Mouse (Mus musculus): ENCODE data around the gene 4931422A03Rik.

DNA sequence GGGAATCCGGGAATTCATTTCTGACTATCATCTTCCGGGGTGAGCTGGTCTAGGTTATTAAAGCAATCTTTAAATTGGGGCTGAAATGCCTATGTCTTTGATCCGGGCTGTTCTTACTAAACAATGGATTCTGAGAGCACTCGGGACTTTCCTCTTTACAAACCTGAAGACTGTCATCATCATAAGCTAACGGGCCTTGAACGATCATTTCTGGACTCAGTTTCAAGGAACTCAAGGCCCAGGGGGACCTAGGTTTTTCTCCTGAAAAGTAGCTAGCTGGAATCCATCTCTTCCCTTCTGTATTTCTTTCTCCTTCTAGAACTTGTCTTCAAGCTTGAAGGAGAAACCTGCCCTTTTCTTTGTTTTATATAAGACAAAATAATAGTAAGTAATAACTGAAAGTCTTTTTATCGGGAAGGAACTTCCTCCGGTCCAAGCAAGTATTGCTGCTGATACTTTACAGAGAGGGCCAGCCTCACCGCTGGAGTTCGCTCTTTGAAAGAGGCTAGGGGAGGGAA lies 59.2 kb downstream of the 4931422A03Rik start:
- TF ChIP-seq CTCF (IDR thresholded peaks at IDR 0.05; ENCODE audit: low read depth, low read length) = no peak
- TF ChIP-seq POLR2A (IDR thresholded peaks at IDR 0.05; ENCODE audit: extremely low read depth, insufficient read depth, low read length) = no peak
